Mouse (Mus musculus) heart, embryonic 14.5 days (tissue): ENCODE measurements at regions not wholly inside any gene's neighbourhood (a gene's known extent, or its start where the extent isn't known, plus 50 kb on each side); places are given as distances from the start of the nearest gene placed in this dataset.

Experiments used
- ATAC-seq: fragments of 200-750 bp; cut with Nextera tagmentation; 2 replicates; pipeline ENCODE4 v1.8.0; 2017; ENCODE audit warnings: low read depth, moderate TSS enrichment; ENCODE audit not compliant: insufficient number of reproducible peaks, insufficient read depth, low FRiP score
- H3K27ac ChIP-seq, 2 experiments: fragments of 200-500 bp in 1 of 2; fragments of 300-500 bp in 1 of 2; sonication (generic) in 1 of 2; replicated peaks in 1 of 2; 2 replicates each; pipeline ENCODE4 v1.5.1; 2012 to 2014; ENCODE audit warnings: low read depth in 2 of 2, low read length in 2 of 2, control low read depth in 1 of 2, mild to moderate bottlenecking in 1 of 2, mixed read lengths in 1 of 2; ENCODE audit not compliant: control insufficient read depth in 1 of 2, insufficient read depth in 1 of 2
- H3K27me3 ChIP-seq: fragments of 300-500 bp; sonication (generic); 2 replicates; pipeline ENCODE4 v1.6.1; 2014; ENCODE audit warnings: mild to moderate bottlenecking, low read length, control low read depth; ENCODE audit not compliant: control insufficient read depth, insufficient read depth
- H3K36me3 ChIP-seq: fragments of 300-500 bp; sonication (generic); 2 replicates; pipeline ENCODE4 v1.6.1; 2014; ENCODE audit warnings: mild to moderate bottlenecking, control low read depth, low read length, mixed read lengths; ENCODE audit not compliant: control insufficient read depth, insufficient read depth
- H3K4me1 ChIP-seq, 2 experiments: fragments of 200-500 bp in 1 of 2; fragments of 300-500 bp in 1 of 2; sonication (generic) in 1 of 2; 2 replicates each; pipeline ENCODE4 v1.6.1; 2012 to 2014; ENCODE audit warnings: low read length in 2 of 2, control low read depth in 1 of 2, mixed read lengths in 1 of 2; ENCODE audit not compliant: control insufficient read depth in 2 of 2, insufficient read depth in 2 of 2
- H3K4me2 ChIP-seq: fragments of 300-500 bp; sonication (generic); 2 replicates; pipeline ENCODE4 v1.6.1; 2014; ENCODE audit warnings: mild to moderate bottlenecking, low read length
- H3K4me3 ChIP-seq, 2 experiments: fragments of 200-500 bp in 1 of 2; fragments of 300-500 bp in 1 of 2; sonication (generic) in 1 of 2; 2 replicates each; pipeline ENCODE4 v1.5.1; 2012 to 2014; ENCODE audit warnings: low read length in 2 of 2, mild to moderate bottlenecking in 2 of 2, control low read depth in 1 of 2, low read depth in 1 of 2, moderate library complexity in 1 of 2; ENCODE audit not compliant: control insufficient read depth in 1 of 2, insufficient read depth in 1 of 2
- H3K9ac ChIP-seq: fragments of 300-500 bp; sonication (generic); 2 replicates; pipeline ENCODE4 v1.6.1; 2014; ENCODE audit warnings: mild to moderate bottlenecking, low read length
- H3K9me3 ChIP-seq: fragments of 300-500 bp; sonication (generic); 2 replicates; pipeline ENCODE4 v1.6.1; 2016; ENCODE audit warnings: low read length, control low read depth; ENCODE audit not compliant: control insufficient read depth
- WGBS: fragments of 180-500 bp; shearing (Covaris S2); extraction: QIAGEN DNeasy Blood & Tissue Kit; methylation state at CpG from one replicate; pipeline ENCODE4 v1.1.7; 2014; 5-methylcytosine and 5-hydroxymethylcytosine counted together

DNA sequence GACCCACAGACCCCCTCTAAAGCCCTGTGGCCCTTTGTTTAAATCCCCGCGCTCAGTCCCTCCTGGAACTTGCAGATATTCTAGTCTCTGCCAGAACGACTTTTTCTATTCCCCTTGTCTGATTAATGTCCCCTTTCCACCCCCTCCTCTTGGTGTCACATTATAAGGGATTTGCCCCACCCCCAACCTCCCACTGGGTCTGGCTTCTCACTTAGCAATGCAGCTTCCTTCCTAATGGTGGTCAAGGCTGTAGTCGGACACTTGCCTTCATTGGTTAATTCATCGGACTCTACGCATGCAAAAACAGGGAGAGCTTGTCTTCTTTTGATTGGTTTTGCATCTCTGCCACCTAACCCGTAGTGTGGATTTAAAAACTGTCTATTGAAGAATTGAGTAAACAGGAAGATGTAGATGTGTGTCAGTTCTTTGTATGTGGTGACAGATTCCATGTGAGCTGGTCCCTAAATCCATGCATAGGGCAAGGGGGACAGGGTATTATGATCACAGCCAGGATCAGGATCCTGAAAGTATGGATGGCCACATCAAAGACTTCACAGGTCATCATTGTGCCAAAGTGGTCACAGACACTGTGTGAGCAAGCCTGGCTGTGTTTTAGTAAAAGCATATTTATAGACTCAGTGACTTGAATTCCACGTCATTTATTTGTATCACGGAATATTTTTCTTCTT lies 908.3 kb upstream of the Lrrc6 start:
- Histone ChIP-seq H3K9me3 (no peaks in the 10 kb centered on the region), H3K27ac (no peak overlapping the region), H3K9ac (no peak overlapping the region), H3K4me3 (no peak overlapping the region), H3K36me3 (no peaks in the 10 kb centered on the region), H3K4me2 (no peak overlapping the region), H3K27me3 (no peaks in the 10 kb centered on the region), H3K4me1 (peaks cover 4 to 10% of the 10 kb centered on the region in 2 experiments; a peak in 2 of 4 replicates)
- WGBS = 73% methylated on average over 9 of the region's 9 CpGs
- ATAC-seq = no peak

DNA sequence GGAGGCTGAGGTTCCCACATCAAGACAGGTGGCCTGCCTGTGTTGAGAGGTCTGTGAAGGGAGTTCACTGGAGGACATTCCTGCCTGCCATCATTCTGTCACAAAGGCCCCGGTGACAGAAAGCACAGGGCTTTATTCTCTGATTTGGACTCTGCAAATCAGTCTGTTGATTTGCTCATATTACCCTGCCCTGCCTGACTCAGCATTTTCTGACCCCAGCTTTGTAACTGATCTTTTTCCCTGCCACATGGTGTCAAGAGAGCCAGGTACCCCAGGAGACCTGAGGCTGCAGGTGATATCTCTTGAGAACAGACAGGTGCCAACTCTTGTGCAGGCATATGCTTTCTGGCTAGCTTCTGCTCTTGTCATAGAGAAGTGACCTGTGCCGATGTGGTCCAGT lies 906.5 kb upstream of the Lrrc6 start:
- H3K27ac ChIP-seq = no peak overlapping the region
- no peak for ATAC-seq
- H3K4me1 ChIP-seq = peaks cover 4 to 10% of the 10 kb centered on the region in 2 experiments; a peak in 2 of 4 replicates

GRCm38 (mm10) chr15:67405523-67405922 lies 904.8 kb upstream of the Lrrc6 start:
- H3K9me3 ChIP-seq = no peaks in the 10 kb centered on the region
- 16% methylated on average over 2 of the region's 2 CpGs for WGBS
- H3K4me2 ChIP-seq = no peak overlapping the region
- no peaks in the 10 kb centered on the region for H3K27me3 ChIP-seq
- H3K9ac ChIP-seq = no peak overlapping the region
- no peak for ATAC-seq
- H3K27ac ChIP-seq = peak overlapping the region in 1 of 2 experiments; percentile 48; a peak in 2 of 4 replicates
- H3K4me3 ChIP-seq = no peak overlapping the region
- H3K4me1 ChIP-seq = peaks cover 4 to 10% of the 10 kb centered on the region in 2 experiments; a peak in 2 of 4 replicates
- no peaks in the 10 kb centered on the region for H3K36me3 ChIP-seq

More for the DNA sequence above, 906.5 kb upstream of the Lrrc6 start:
- H3K4me3 ChIP-seq = no peak overlapping the region
- H3K36me3 ChIP-seq = no peaks in the 10 kb centered on the region
- H3K4me2 ChIP-seq = no peak overlapping the region
- H3K9me3 ChIP-seq = no peaks in the 10 kb centered on the region
- no peaks in the 10 kb centered on the region for H3K27me3 ChIP-seq
- WGBS = 67% methylated on average over 2 of the region's 2 CpGs
- no peak overlapping the region for H3K9ac ChIP-seq

DNA sequence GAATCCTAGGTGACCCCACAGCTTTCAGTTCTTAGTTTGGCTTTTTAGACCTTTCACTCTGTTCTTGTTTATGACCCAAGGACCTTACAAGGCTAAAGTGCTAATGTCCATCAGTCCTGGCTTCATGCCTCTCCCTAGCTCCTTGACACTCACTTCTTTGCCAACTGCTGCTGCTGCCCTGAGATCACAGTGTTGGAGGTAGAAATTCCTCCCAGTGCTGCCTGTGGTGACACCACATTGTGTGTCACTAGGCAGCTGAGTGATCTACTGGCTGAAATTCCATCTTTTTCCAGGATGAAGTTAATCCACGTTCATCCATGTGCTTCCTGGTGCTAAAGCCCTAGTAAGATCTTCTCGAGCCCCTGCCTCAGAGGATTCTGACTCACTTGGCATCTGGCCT lies 904.3 kb upstream of the Lrrc6 start:
- Histone ChIP-seq H3K4me3 (no peak overlapping the region), H3K36me3 (no peaks in the 10 kb centered on the region), H3K9ac (no peak overlapping the region), H3K9me3 (no peaks in the 10 kb centered on the region), H3K27ac (peak overlapping the region in 1 of 2 experiments; percentile 48; a peak in 2 of 4 replicates), H3K4me1 (peaks cover 4 to 10% of the 10 kb centered on the region in 2 experiments; a peak in 2 of 4 replicates), H3K27me3 (no peaks in the 10 kb centered on the region), H3K4me2 (no peak overlapping the region)
- WGBS = 59% methylated on average over 2 of the region's 2 CpGs
- no peak for ATAC-seq

DNA sequence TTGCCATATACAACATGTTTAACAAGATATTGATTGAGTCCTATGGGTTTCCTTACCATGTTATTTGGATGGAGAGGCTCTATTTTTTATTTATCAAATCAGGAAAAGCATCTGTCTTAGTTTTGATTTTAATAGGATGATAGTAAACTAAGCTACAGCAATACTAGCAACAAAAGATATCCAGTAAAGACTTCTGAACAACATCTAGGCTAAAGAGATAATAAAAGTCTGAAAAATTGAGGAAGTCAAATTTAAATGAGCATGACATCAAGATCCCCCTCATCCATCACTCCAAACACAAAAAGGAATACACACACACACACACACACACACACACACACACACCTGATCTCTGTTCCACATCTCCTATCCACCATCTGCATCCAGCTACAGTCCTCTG lies 901.6 kb upstream of the Lrrc6 start:
- no peak for ATAC-seq
- Histone ChIP-seq H3K4me2 (no peak overlapping the region), H3K4me1 (peaks cover 4 to 10% of the 10 kb centered on the region in 2 experiments; a peak in 2 of 4 replicates), H3K27me3 (no peaks in the 10 kb centered on the region), H3K9ac (no peak overlapping the region), H3K27ac (no peak overlapping the region), H3K4me3 (no peak overlapping the region), H3K36me3 (no peaks in the 10 kb centered on the region), H3K9me3 (no peaks in the 10 kb centered on the region)

GRCm38 (mm10) chr15:67397269-67397668 lies 896.6 kb upstream of the Lrrc6 start:
- Histone ChIP-seq H3K27ac (no peak overlapping the region), H3K9me3 (no peaks in the 10 kb centered on the region), H3K4me1 (no peaks in the 10 kb centered on the region), H3K9ac (no peak overlapping the region), H3K4me3 (no peak overlapping the region), H3K4me2 (no peak overlapping the region), H3K27me3 (no peaks in the 10 kb centered on the region), H3K36me3 (no peaks in the 10 kb centered on the region)
- 76% methylated on average over 5 of the region's 5 CpGs for WGBS
- no peak for ATAC-seq

DNA sequence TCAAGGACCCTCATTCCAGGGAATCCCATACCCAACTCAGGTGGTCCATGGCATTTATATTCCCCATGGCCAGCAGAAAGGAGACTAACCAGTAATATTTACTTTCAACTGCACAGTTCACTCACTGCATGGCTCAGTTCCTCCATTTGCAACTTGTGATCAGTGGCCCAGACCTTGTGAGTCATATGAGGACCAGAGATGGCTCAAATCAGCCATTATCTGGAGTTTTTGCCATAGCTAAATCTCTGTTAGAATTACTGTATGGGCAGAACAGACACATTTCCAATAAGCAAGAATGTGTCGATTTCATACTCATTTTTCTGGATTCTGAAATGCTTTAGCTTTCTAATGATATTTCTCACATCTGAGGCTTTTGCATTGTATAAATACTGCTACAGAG lies 894.4 kb upstream of the Lrrc6 start:
- Histone ChIP-seq H3K27me3 (no peaks in the 10 kb centered on the region), H3K9me3 (no peaks in the 10 kb centered on the region), H3K36me3 (no peaks in the 10 kb centered on the region), H3K9ac (no peak overlapping the region), H3K4me3 (no peak overlapping the region), H3K4me1 (no peaks in the 10 kb centered on the region), H3K4me2 (no peak overlapping the region), H3K27ac (no peak overlapping the region)
- ATAC-seq = no peak
- 90% methylated on average over 1 of the region's 1 CpGs for WGBS

DNA sequence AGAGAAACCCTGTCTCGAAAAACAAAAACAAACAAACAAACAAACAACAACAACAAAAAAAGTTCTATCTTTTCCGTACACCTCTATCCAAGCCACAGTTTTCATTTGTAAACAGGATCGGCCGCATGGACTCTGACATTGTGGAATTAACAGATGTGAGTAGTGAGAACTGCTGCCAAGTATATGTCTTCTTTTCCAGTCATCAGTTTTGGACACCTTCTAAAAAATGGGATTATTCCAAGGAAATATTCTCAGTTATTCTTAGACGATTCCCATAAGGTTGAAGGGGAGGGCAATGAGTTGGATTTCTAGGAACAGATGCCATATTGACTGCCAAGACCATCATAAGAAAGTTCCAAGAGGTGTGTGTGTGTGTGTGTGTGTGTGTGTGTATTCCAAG lies 891.2 kb upstream of the Lrrc6 start:
- Histone ChIP-seq H3K27me3 (no peaks in the 10 kb centered on the region), H3K4me3 (no peak overlapping the region), H3K4me2 (no peak overlapping the region), H3K36me3 (no peaks in the 10 kb centered on the region), H3K4me1 (no peaks in the 10 kb centered on the region), H3K27ac (no peak overlapping the region), H3K9ac (no peak overlapping the region), H3K9me3 (no peaks in the 10 kb centered on the region)
- 81% methylated on average over 5 of the region's 5 CpGs for WGBS
- no peak for ATAC-seq
